Mouse (Mus musculus) liver, postnatal 0 days (tissue): ENCODE data around the gene Raet1e.
"Not testable (repeated sequence)": the region's sequence is repeated elsewhere in the genome, so short reads cannot be mapped to it uniquely, and the experiment has no call there.

Experiments used
- CTCF ChIP-seq: sonication (generic); IDR thresholded peaks from 2 replicates; pipeline ENCODE4 v1.5.1; 2016; ENCODE audit warnings: antibody characterized with exemption, low read depth
- EP300 ChIP-seq: IDR thresholded peaks from 2 replicates; pipeline ENCODE4 v1.6.1; 2016; ENCODE audit warnings: antibody characterized with exemption, low read depth, mild to moderate bottlenecking

- TF ChIP-seq EP300: not testable (repeated sequence)
- TF ChIP-seq CTCF: peak; percentile 28; the same call in 1 of the 2 replicates
Measured at GRCm38 (mm10) chr10:22158310-22158999, at the start of gene Raet1e, which contains the start of gene H60b.
